ENCODE assay signal across 12 mouse cellular contexts in genomic region chr17:16339720-16340470, GRCm38 (mm10).
DNase-seq lines count a peak whose midpoint lies in the region; ATAC-seq lines count a peak whose summit lies in the region.
"Had no signal": no experiment of that assay in that cellular context is flagged by ENCODE, and none has a peak within 500 bp of the region (broad histone marks: within the 10 kb centered on the region; RNA-seq: fewer than 3 reads in every experiment).

No protein-coding gene starts in this region.

- no peaks in the 10 kb centered on the region for H3K27me3 ChIP-seq in embryonic facial prominence, embryonic 11.5 days (ENCODE audit: control insufficient read depth, insufficient read depth, low read length)
- H3K27me3 ChIP-seq in embryonic facial prominence, embryonic 10.5 days (replicated peaks; ENCODE audit: low read depth, poor library complexity, severe bottlenecking): no peaks in the 10 kb centered on the region
- H3K27me3 ChIP-seq in kidney, embryonic 15.5 days: no peaks in the 10 kb centered on the region
- H3K27me3 ChIP-seq: embryonic facial prominence, embryonic 15.5 days; heart, embryonic 15.5 days; liver, embryonic 13.5 days had no signal

- H3K36me3 ChIP-seq in embryonic facial prominence, embryonic 11.5 days (replicated peaks; ENCODE audit: control insufficient read depth, insufficient read depth, low read depth, low read length): no peaks in the 10 kb centered on the region
- H3K36me3 ChIP-seq in embryonic facial prominence, embryonic 10.5 days (replicated peaks): no peaks in the 10 kb centered on the region
- H3K36me3 ChIP-seq in kidney, embryonic 15.5 days: no peaks in the 10 kb centered on the region
- H3K36me3 ChIP-seq: embryonic facial prominence, embryonic 15.5 days; heart, embryonic 15.5 days; liver, embryonic 13.5 days had no signal

- no peak for ATAC-seq in embryonic facial prominence, embryonic 11.5 days (replicated peaks; ENCODE audit: insufficient number of reproducible peaks, low FRiP score, low TSS enrichment, low read depth)
- ATAC-seq in kidney, embryonic 15.5 days (replicated peaks; ENCODE audit: low FRiP score): 0 out of 2 replicates have a peak, but pooled peaks have one; percentile 52
- ATAC-seq: intestine, postnatal 0 days had no signal

- WGBS in embryonic facial prominence, embryonic 11.5 days: 38% methylated on average over 5 of the region's 5 CpGs
- WGBS in embryonic facial prominence, embryonic 10.5 days: 45% methylated on average over 5 of the region's 5 CpGs
- WGBS in kidney, embryonic 15.5 days: 21% methylated on average over 5 of the region's 5 CpGs

- H3K9ac ChIP-seq in embryonic facial prominence, embryonic 11.5 days (replicated peaks; ENCODE audit: low read length): no peak overlapping the region
- H3K9ac ChIP-seq in kidney, embryonic 15.5 days: no peak overlapping the region
- H3K9ac ChIP-seq: embryonic facial prominence, embryonic 15.5 days; heart, embryonic 15.5 days; liver, embryonic 13.5 days had no signal

- H3K27ac ChIP-seq in embryonic facial prominence, embryonic 11.5 days (replicated peaks; ENCODE audit: low read depth, low read length): no peak overlapping the region
- H3K27ac ChIP-seq in embryonic facial prominence, embryonic 10.5 days (replicated peaks): no peak overlapping the region
- H3K27ac ChIP-seq in kidney, embryonic 15.5 days: no peak overlapping the region
- H3K27ac ChIP-seq: embryonic facial prominence, embryonic 15.5 days; heart, embryonic 15.5 days; liver, embryonic 13.5 days had no signal

- H3K4me2 ChIP-seq in embryonic facial prominence, embryonic 11.5 days (ENCODE audit: low read depth, low read length): no peak overlapping the region
- H3K4me2 ChIP-seq in kidney, embryonic 15.5 days: no peak overlapping the region
- H3K4me2 ChIP-seq: embryonic facial prominence, embryonic 15.5 days; heart, embryonic 15.5 days; liver, embryonic 13.5 days had no signal

- H3K4me3 ChIP-seq in embryonic facial prominence, embryonic 11.5 days (ENCODE audit: low read depth, low read length): no peak overlapping the region
- H3K4me3 ChIP-seq in embryonic facial prominence, embryonic 10.5 days: no peak overlapping the region
- no peak overlapping the region for H3K4me3 ChIP-seq in kidney, embryonic 15.5 days (replicated peaks)
- H3K4me3 ChIP-seq: embryonic facial prominence, embryonic 15.5 days; heart, embryonic 15.5 days; liver, embryonic 13.5 days had no signal

- peak; percentile 7 for DNase-seq in embryonic facial prominence, embryonic 11.5 days (ENCODE audit: low spot score)
- DNase-seq in embryonic facial prominence, embryonic 10.5 days (ENCODE audit: low spot score): no peak
- no peak for DNase-seq in kidney, postnatal 25 days
- DNase-seq in right cerebral cortex, adult 18-20 months: peak; percentile 21
- DNase-seq in right cerebral cortex, postnatal 14 days: no peak
- DNase-seq in telencephalon, adult 2 months (ENCODE audit: low read depth, low spot score): peak; percentile 38
- no peak for DNase-seq in adrenal gland, adult 8-10 months
- DNase-seq: liver, embryonic 13.5 days had no signal

- H3K9me3 ChIP-seq in embryonic facial prominence, embryonic 11.5 days (replicated peaks; ENCODE audit: control insufficient read depth, low read length): no peaks in the 10 kb centered on the region
- no peaks in the 10 kb centered on the region for H3K9me3 ChIP-seq in embryonic facial prominence, embryonic 10.5 days
- H3K9me3 ChIP-seq in kidney, embryonic 15.5 days (replicated peaks): no peaks in the 10 kb centered on the region
- H3K9me3 ChIP-seq: embryonic facial prominence, embryonic 15.5 days; heart, embryonic 15.5 days; liver, embryonic 13.5 days had no signal

- H3K4me1 ChIP-seq in embryonic facial prominence, embryonic 11.5 days (ENCODE audit: control insufficient read depth, insufficient read depth, low read length): no peaks in the 10 kb centered on the region
- H3K4me1 ChIP-seq in embryonic facial prominence, embryonic 10.5 days: peaks cover 3% of the 10 kb centered on the region; the same call in 1 of the 2 replicates
- 0 out of 2 replicates have a peak, but pooled peaks cover 3% of the 10 kb centered on the region for H3K4me1 ChIP-seq in kidney, embryonic 15.5 days
- H3K4me1 ChIP-seq: embryonic facial prominence, embryonic 15.5 days; heart, embryonic 15.5 days; liver, embryonic 13.5 days had no signal

Comparison
In these comparisons a context has a peak if more than half of its experiments do, and no peak if none do; other contexts are left out.
1. DNase-seq: peak in embryonic facial prominence, embryonic 11.5 days (single experiment), right cerebral cortex, adult 18-20 months (single experiment) and telencephalon, adult 2 months (single experiment); none in embryonic facial prominence, embryonic 10.5 days (single experiment), kidney, postnatal 25 days (0 of 2), right cerebral cortex, postnatal 14 days (single experiment) and adrenal gland, adult 8-10 months (single experiment).